Mouse (Mus musculus): Measurements from ENCODE around the gene Fbxo34. TPM values are rescaled to one million over a fixed set of nuclear protein-coding genes. Genes with fewer than 3 reads are reported as not detected.

The Fbxo34 gene
- total and polyA plus RNA-seq, 3 experiments: 11.1 to 25.9 (median 11.9) TPM

DNA sequence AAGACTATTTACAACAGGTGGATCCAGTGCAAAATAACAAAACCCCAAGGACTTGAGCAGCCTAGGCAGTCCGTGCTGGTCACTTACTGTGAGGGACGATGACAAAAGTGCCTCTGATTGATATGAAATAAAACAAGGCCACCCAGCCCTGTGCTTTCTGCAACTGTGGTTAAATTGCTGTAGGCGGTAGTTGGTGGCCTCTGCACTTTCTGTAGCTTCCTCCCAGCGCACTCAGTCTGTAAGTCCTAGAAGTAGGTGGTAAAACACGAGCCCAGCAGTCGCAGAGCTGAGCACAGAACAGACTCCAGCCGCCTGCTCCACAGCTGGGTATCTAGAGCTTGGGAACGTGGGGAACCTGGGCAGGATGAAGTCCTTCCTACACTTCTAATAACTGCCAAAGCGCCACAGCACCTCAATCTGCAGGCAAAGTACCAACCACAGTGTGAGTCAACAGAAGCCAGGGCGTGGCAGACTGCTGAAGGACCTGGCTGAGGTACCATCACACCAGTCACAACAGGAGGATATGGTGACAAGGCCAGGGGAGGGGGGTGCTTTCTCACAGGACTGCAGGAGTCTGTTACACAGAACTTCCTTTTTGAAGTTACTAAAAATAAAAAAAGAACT, 91.2 kb downstream of the Fbxo34 start:
- Histone ChIP-seq H3K9ac (ENCODE audit: insufficient read depth, low read depth) (no peak overlapping the region), H3K9me3 (replicated peaks; ENCODE audit: low read length) (no peaks in the 10 kb centered on the region), H3K27me3 (replicated peaks) (no peaks in the 10 kb centered on the region), H3K4me3 (replicated peaks in 1 of 3; ENCODE audit: low read depth in 2 of 3, low read length in 2 of 3, poor library complexity in 1 of 3) (no peak overlapping the region), H3K27ac (ENCODE audit: insufficient read depth, low read depth) (no peak overlapping the region), H3K79me2 (replicated peaks; ENCODE audit: control insufficient read depth, extremely low read depth, insufficient read depth, poor library complexity, severe bottlenecking) (no peaks in the 10 kb centered on the region), H3K36me3 (replicated peaks in 1 of 2; ENCODE audit: control insufficient read depth in 1 of 2, insufficient read depth in 1 of 2, low read length in 1 of 2) (peaks cover 28 to 60% of the 10 kb centered on the region in 2 experiments), H3K4me2 (ENCODE audit: insufficient read depth, low read depth, poor library complexity, severe bottlenecking) (no peak overlapping the region), H3K4me1 (ENCODE audit: control insufficient read depth in 1 of 2, insufficient read depth in 2 of 2) (no peaks in the 10 kb centered on the region)
- in situ Hi-C loops (cut with MboI; ENCODE audit: low pct_ligation_motif_present, low pct_unique_long_range_greater_than_20kb, low sequenced_read_pairs) (no loop called here), dilution Hi-C loops (cut with MboI; ENCODE audit: extremely low pct_ligation_motif_present, extremely low pct_unique_long_range_greater_than_20kb, low sequenced_read_pairs) (no loop called here)
- no peak for DNase-seq (ENCODE audit: extremely low read depth)
- TF ChIP-seq JUN (IDR thresholded peaks at IDR 0.05; ENCODE audit: insufficient read depth, low read depth, low read length) (no peak), UBTF (IDR thresholded peaks at IDR 0.05; ENCODE audit: low read depth, low read length) (no peak), ETS1 (conservative IDR thresholded peaks at IDR 0.05; ENCODE audit: low read depth, low read length) (no peak), ZNF384 (IDR thresholded peaks at IDR 0.05; ENCODE audit: low read depth, low read length) (no peak), POLR2A (IDR thresholded peaks at IDR 0.05; ENCODE audit: low read depth, low read length) (no peak), E2F4 (IDR thresholded peaks at IDR 0.05; ENCODE audit: insufficient replicate concordance, low read depth, low read length) (no peak), POLR2AphosphoS2 (IDR thresholded peaks at IDR 0.05; ENCODE audit: low read depth, low read length) (no peak), USF1 (IDR thresholded peaks at IDR 0.05; ENCODE audit: low read depth, low read length) (no peak), CHD2 (IDR thresholded peaks at IDR 0.05; ENCODE audit: low read length) (no peak), MAFK (IDR thresholded peaks at IDR 0.05; ENCODE audit: insufficient replicate concordance, low read length) (no peak), EP300 (IDR thresholded peaks at IDR 0.05; ENCODE audit: low read length) (no peak), NELFE (IDR thresholded peaks at IDR 0.05; ENCODE audit: low read depth, low read length) (no peak), SMC3 (IDR thresholded peaks at IDR 0.05; ENCODE audit: low read depth, low read length) (no peak)

DNA sequence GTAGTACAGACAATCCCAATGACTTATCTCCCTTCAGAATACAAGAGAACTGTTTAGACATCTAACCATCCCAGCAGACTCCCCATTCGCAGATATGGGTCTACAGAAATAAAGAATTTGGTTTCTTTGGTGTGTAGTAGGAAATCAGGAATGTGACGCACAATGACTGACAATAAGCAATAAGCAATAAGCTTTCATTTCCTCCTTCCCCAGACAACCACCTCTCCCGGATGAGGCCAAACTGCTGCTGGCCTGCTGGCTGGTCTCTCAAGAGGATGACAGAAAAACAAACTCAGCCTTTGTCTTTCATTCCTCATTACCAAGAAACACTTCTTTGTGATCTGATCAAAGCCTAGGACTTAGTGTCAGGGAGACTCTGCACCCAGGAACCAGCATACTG, 92.1 kb downstream of the Fbxo34 start:
- dilution Hi-C loops (cut with MboI; ENCODE audit: extremely low pct_ligation_motif_present, extremely low pct_unique_long_range_greater_than_20kb, low sequenced_read_pairs): no loop called here
- Histone ChIP-seq H3K36me3 (replicated peaks in 1 of 2; ENCODE audit: control insufficient read depth in 1 of 2, insufficient read depth in 1 of 2, low read length in 1 of 2) (peaks cover 36 to 68% of the 10 kb centered on the region in 2 experiments), H3K27ac (ENCODE audit: insufficient read depth, low read depth) (no peak overlapping the region), H3K4me1 (ENCODE audit: control insufficient read depth in 1 of 2, insufficient read depth in 2 of 2) (no peaks in the 10 kb centered on the region), H3K9me3 (replicated peaks; ENCODE audit: low read length) (no peaks in the 10 kb centered on the region), H3K9ac (ENCODE audit: insufficient read depth, low read depth) (no peak overlapping the region), H3K27me3 (replicated peaks) (no peaks in the 10 kb centered on the region), H3K4me2 (ENCODE audit: insufficient read depth, low read depth, poor library complexity, severe bottlenecking) (no peak overlapping the region), H3K79me2 (replicated peaks; ENCODE audit: control insufficient read depth, extremely low read depth, insufficient read depth, poor library complexity, severe bottlenecking) (no peaks in the 10 kb centered on the region), H3K4me3 (replicated peaks in 1 of 3; ENCODE audit: low read depth in 2 of 3, low read length in 2 of 3, poor library complexity in 1 of 3) (no peak overlapping the region)
- in situ Hi-C loops (cut with MboI; ENCODE audit: low pct_ligation_motif_present, low pct_unique_long_range_greater_than_20kb, low sequenced_read_pairs): no loop called here
- TF ChIP-seq MAFK (IDR thresholded peaks at IDR 0.05; ENCODE audit: insufficient replicate concordance, low read length) (no peak), MXI1 (IDR thresholded peaks at IDR 0.05; ENCODE audit: low read depth, low read length) (no peak), KAT2A (IDR thresholded peaks at IDR 0.05; ENCODE audit: insufficient replicate concordance, low read length) (no peak), SIN3A (IDR thresholded peaks at IDR 0.05; ENCODE audit: low read length) (no peak), POLR2AphosphoS2 (IDR thresholded peaks at IDR 0.05; ENCODE audit: low read depth, low read length) (no peak), ZKSCAN1 (IDR thresholded peaks at IDR 0.05; ENCODE audit: borderline replicate concordance, low read depth, low read length) (no peak), MEF2A (IDR thresholded peaks at IDR 0.05; ENCODE audit: borderline replicate concordance, low read depth, low read length) (no peak), POLR2A (IDR thresholded peaks at IDR 0.05; ENCODE audit: low read depth, low read length) (no peak), ZNF384 (IDR thresholded peaks at IDR 0.05; ENCODE audit: low read depth, low read length) (no peak), CHD2 (IDR thresholded peaks at IDR 0.05; ENCODE audit: low read length) (no peak), MYC (IDR thresholded peaks at IDR 0.05; ENCODE audit: low read depth, low read length) (no peak), RCOR1 (conservative IDR thresholded peaks at IDR 0.05; ENCODE audit: low read depth, low read length) (no peak), JUN (IDR thresholded peaks at IDR 0.05; ENCODE audit: insufficient read depth, low read depth, low read length) (no peak), ZC3H11A (IDR thresholded peaks at IDR 0.05; ENCODE audit: low read depth, low read length) (no peak), TBP (conservative IDR thresholded peaks at IDR 0.05; ENCODE audit: low read depth, low read length) (no peak)
- no peak for DNase-seq (ENCODE audit: extremely low read depth)

Data from CH12.LX (cell line).